Mouse (Mus musculus) Patski (cell line): Measurements from ENCODE around the gene Cldn4. TPM values are rescaled to one million over a fixed set of nuclear protein-coding genes. Genes with fewer than 3 reads are reported as not detected.

Experiments
- ATAC-seq: fragments of 100-300 bp; one replicate; pipeline ENCODE4 v1.8.0; 2021
- CTCF ChIA-PET: fragments of 350-600 bp; sonication (Branson Sonifier 250); formaldehyde crosslinking; loops from one replicate; lab custom pipeline; 2022; ENCODE audit warnings: inconsistent platforms; lab: Charles Lee
- POLR2A ChIA-PET: fragments of 350-600 bp; sonication (Branson Sonifier 250); formaldehyde crosslinking; loops from one replicate; lab custom pipeline; 2022; ENCODE audit warnings: antibody characterized with exemption, inconsistent platforms; lab: Charles Lee
- DNase-seq: peaks from one replicate; pipeline ENCODE4 v3.0.0-alpha.2; 2011; ENCODE audit warnings: low read depth, low spot score
- H3K27me3 ChIP-seq: fragments of 371-371 bp; one replicate; pipeline ENCODE4 v1.5.1; 2021
- CTCF ChIP-seq: fragments of 100-300 bp; IDR thresholded peaks from one replicate; pipeline ENCODE4 v1.5.1; 2021
- in situ Hi-C: fragments of 300-500 bp; cut with MboI; formaldehyde crosslinking; loops from 3 replicates; pipeline ENCODE4 v1.11.1; 2018; ENCODE audit warnings: low pct_unique_long_range_greater_than_20kb, mixed read lengths
- polyA plus RNA-seq: library from polyadenylated mRNA; unstranded; gene quantifications from one replicate; pipeline ENCODE4 v1.2.3, GENCODE M21; 2021

The Cldn4 gene
- polyA plus RNA-seq, 1 experiment from 2014 or later: 0.09 TPM

GRCm38 (mm10) chr5:134906633-134907032 is 40.1 kb downstream of the Cldn4 start, which contains the start of gene Tmem270:
Gene Tmem270, minus strand, starts transcription at chr5:134906733.
- CTCF ChIA-PET: interaction anchor here (1.0 to 4.9 kb wide), 24 partner anchors 9 to 379 kb away, joined by 3 to 101 read pairs (median 6); partner anchors contain the start of genes Abhd11, Cldn13 and Mettl27
- TF ChIP-seq CTCF: no peak
- ATAC-seq: no peak
- POLR2A ChIA-PET: no interaction called here
- in situ Hi-C loops: loop anchor here (10.0 kb wide), 1 partner anchor 412 kb away; no protein-coding TSS in a partner anchor
- no peak for DNase-seq
- peaks cover 4% of the 10 kb centered on the region for H3K27me3 ChIP-seq

GRCm38 (mm10) chr5:134901644-134902027 is 45.1 kb downstream of the Cldn4 start:
- ChIA-PET POLR2A (no interaction called here), CTCF (interaction anchor here (1.1 to 2.2 kb wide), 2 partner anchors 154 to 168 kb away, joined by 3 to 11 read pairs; partner anchors contain the start of gene Eln)
- no peak for TF ChIP-seq CTCF
- ATAC-seq: no peak
- peaks cover 11% of the 10 kb centered on the region for H3K27me3 ChIP-seq
- in situ Hi-C loops: loop anchor here (5.0 to 10.0 kb wide), 2 partner anchors 154 to 407 kb away; partner anchors contain the start of gene Eln
- no peak for DNase-seq

GRCm38 (mm10) chr5:134901012-134901643 is 45.6 kb downstream of the Cldn4 start:
- peaks cover 11% of the 10 kb centered on the region for H3K27me3 ChIP-seq

GRCm38 (mm10) chr5:134897596-134897995 is 49.1 kb downstream of the Cldn4 start:
- ChIA-PET POLR2A (interaction anchor here (1.2 kb wide), 1 partner anchor 189 kb away, joined by 7 read pairs; no protein-coding TSS in a partner anchor), CTCF (interaction anchor here (1.2 kb wide), 1 partner anchor 10 kb away, joined by 4 read pairs; no protein-coding TSS in a partner anchor)
- in situ Hi-C loops: no loop called here
- DNase-seq (no peak), ATAC-seq (no peak)
- peaks cover 9% of the 10 kb centered on the region for H3K27me3 ChIP-seq
- no peak for TF ChIP-seq CTCF

More at GRCm38 (mm10) chr5:134901012-134901643, 45.6 kb downstream of the Cldn4 start:
- ChIA-PET POLR2A (no interaction called here), CTCF (interaction anchor here (1.1 to 2.2 kb wide), 2 partner anchors 154 to 167 kb away, joined by 3 to 11 read pairs; partner anchors contain the start of gene Eln)
- ATAC-seq (no peak), DNase-seq (peak; percentile 24)
- in situ Hi-C loops: loop anchor here (5.0 to 10.0 kb wide), 2 partner anchors 154 to 406 kb away; partner anchors contain the start of gene Eln
- TF ChIP-seq CTCF: no peak

- H3K27me3 ChIP-seq: peaks cover 7% of the 10 kb centered on the region
- CTCF ChIA-PET: interaction anchor here (1.2 kb wide), 1 partner anchor 10 kb away, joined by 4 read pairs; no protein-coding TSS in a partner anchor
- no peak for TF ChIP-seq CTCF
- in situ Hi-C loops: no loop called here
- DNase-seq: no peak
- POLR2A ChIA-PET: interaction anchor here (0.6 to 1.2 kb wide), 2 partner anchors 189 to 362 kb away, joined by 3 to 7 read pairs; no protein-coding TSS in a partner anchor
- no peak for ATAC-seq
These were observed 49.8 kb downstream of the Cldn4 start for GRCm38 (mm10) chr5:134896965-134897364.

GRCm38 (mm10) chr5:134895291-134895690 is 51.4 kb downstream of the Cldn4 start:
- peaks cover 7% of the 10 kb centered on the region for H3K27me3 ChIP-seq
- DNase-seq (no peak), ATAC-seq (no peak)
- CTCF ChIA-PET: interaction anchor here (1.6 kb wide), 1 partner anchor 12 kb away, joined by 8 read pairs; no protein-coding TSS in a partner anchor
- TF ChIP-seq CTCF: no peak
- in situ Hi-C loops: no loop called here
- POLR2A ChIA-PET: interaction anchor here (0.6 kb wide), 1 partner anchor 18 kb away, joined by 3 read pairs; no protein-coding TSS in a partner anchor

Other genes starting within 250 kb of the Cldn4 start
- not detected for gene Eln, start 199.6 kb downstream of the Cldn4 start, polyA plus RNA-seq
- not detected for gene Tmem270, start 40.2 kb downstream of the Cldn4 start, polyA plus RNA-seq
- not detected for gene Cldn13, start 31.4 kb downstream of the Cldn4 start, polyA plus RNA-seq
- gene Mettl27, start 14.6 kb downstream of the Cldn4 start, polyA plus RNA-seq: 27.5 TPM
- gene Cldn3, start 39.3 kb upstream of the Cldn4 start, polyA plus RNA-seq: not detected
- gene Abhd11, start 62.2 kb upstream of the Cldn4 start, polyA plus RNA-seq: 82.8 TPM
- gene Stx1a, start 76.5 kb upstream of the Cldn4 start, polyA plus RNA-seq: 12.0 TPM
- gene Dnajc30, start 117.3 kb upstream of the Cldn4 start, polyA plus RNA-seq: 22.5 TPM
- gene Bud23, start 118.0 kb upstream of the Cldn4 start, polyA plus RNA-seq: 58.7 TPM
- 18.1 TPM for gene Vps37d, start 131.3 kb upstream of the Cldn4 start, polyA plus RNA-seq
- 2.8 TPM for gene Mlxipl, start 143.0 kb upstream of the Cldn4 start, polyA plus RNA-seq
- 12.3 TPM for gene Tbl2, start 202.7 kb upstream of the Cldn4 start, polyA plus RNA-seq
- gene Bcl7b, start 221.3 kb upstream of the Cldn4 start, polyA plus RNA-seq: 43.5 TPM
- 92.8 TPM for gene Baz1b, start 240.3 kb upstream of the Cldn4 start, polyA plus RNA-seq